Mouse (Mus musculus) mouse embryonic stem cell (cell line): ENCODE results near the gene Gfm1.

Experiments
- in situ Hi-C, 2 experiments: fragments of 300-500 bp; cut with MboI; formaldehyde crosslinking; loops; 1 replicate in 1 of 2; 3 replicates in 1 of 2; pipeline ENCODE4 v1.14.3; 2019 to 2020; ENCODE audit warnings: low sequenced_read_pairs in 2 of 2, low pct_unique_long_range_greater_than_20kb in 1 of 2, mixed read lengths in 1 of 2; ENCODE audit not compliant: unreplicated experiment in 1 of 2

Gene Gfm1

DNA sequence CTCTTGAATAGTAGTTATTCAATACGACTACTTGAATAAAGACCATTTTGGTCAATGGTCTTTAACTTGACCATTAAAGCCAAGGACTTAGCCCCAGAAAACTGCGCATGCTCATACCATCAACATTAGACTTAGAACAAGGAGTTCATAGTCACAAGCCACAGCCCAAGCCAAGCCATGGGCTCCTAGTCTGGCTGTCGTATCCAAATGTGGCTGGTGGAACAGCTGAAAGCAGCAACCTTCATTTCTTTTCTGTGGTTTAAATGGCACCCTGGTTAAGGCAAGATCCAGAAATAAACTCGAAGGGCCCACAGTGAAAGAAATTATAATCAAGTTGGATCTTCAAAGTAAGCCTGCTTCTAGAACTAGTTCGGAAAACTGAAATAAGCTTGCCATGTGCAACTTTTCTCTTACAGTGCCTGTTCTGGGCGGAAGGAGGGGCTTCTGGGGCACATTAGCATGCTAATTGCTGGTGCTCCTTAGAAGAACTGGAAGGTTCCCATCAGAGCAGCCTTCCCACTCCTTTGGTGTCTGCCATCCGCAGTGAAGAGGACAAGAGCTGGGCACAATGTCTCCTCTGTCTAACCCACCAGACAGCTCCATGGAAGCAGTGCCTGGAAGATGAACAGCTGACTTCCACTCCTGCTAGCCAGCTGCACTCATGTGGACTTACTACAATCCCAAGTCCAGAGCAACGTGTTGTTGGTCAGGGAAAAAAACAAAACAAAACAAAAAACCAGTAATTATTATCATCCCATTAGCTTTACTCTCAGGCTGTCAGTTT, 62.4 kb downstream of the Gfm1 start:
- in situ Hi-C loops: no loop called here

DNA sequence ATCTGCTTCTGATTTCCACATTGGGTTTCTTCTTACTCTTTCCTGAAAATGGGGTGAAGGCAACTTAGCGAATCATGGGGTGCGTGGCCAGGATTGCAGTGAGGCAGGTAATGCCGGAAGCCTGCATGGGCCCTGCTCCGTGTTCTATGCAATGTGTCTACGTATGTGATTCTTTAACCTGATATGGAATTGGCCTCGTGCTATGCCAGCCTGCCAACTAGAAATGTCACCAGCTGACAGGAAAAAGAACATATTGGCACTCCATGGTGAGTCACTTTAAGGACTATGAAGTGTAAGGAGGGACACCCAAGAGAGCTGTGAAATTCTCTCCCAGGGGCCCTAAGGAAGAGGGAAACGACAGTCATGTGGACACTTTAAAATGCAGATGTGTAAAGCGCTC, 63.2 kb downstream of the Gfm1 start:
- in situ Hi-C loops: no loop called here

DNA sequence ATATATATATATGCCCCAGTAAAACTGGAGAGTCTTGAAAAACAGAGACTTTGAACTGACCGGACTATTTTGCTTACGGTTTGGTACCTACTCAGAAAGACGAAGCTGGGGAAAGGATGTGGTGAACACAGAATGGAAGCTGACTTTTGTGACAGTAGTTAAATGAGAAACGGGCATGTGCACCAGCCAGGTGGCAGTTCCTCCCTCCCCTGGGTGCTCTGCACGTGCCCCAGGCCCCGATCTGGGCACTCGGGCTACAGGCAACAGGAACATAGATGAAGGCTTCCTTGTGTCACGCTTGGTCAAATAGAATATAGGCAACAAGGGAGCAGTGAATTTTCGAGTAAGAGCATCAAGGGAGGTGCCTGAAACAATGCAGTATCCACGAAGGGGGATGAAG, 66.4 kb downstream of the Gfm1 start:
- in situ Hi-C loops: no loop called here

GRCm38 (mm10) chr3:67497998-67498397, 68.1 kb downstream of the Gfm1 start:
- in situ Hi-C loops: no loop called here

DNA sequence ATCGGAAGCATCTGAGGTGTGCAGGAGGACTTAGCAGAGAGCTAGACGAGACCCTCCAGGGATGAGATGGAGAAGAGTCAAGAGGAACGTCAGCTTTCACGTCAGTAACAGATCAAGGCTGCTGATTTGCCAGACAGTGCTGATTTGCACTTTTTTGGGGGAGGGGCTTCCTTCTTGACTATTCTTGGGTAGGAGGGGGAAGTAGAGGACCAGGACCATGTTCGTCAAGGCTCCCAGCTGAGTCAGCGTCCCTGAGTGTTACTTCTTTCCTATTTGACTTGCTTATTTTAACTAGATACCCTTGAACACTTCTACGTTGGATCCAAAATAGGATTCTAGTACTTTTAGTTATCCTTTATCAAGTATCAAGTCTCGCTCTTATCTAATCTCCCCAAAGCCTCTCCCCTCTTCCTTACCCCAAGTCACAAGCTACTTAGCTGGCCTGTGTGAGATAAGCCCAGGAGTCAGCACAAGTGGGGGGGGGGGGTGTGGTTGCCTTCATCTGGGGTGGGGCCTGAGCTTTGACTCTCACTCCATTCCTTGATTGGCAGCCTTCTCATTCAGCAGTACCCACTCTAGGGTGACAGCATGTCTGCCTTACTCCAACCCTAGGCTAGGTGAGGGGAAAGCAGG, 69.0 kb downstream of the Gfm1 start:
- in situ Hi-C loops: no loop called here

DNA sequence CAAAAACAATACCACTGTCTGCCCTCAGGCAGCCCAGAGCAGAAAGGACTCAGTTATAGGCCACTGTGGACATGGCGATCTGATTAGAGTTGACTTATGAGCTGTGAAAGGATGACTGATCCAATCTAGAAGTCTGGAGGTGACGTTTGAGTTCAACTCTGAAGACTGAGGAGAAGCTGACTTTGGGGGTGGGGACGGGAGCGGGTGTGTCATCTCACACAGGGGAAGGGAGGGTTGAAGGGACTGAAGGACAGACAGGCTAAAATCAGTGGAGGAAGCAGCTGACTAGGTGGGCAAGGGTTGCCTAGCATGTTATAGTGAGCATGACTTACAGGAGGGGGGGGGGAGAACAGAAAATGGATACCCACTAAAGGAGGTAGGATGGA, 69.5 kb downstream of the Gfm1 start:
- in situ Hi-C loops: no loop called here

- in situ Hi-C loops: no loop called here
Observed at GRCm38 (mm10) chr3:67503878-67504277, 74.0 kb downstream of the Gfm1 start.

GRCm38 (mm10) chr3:67505286-67505685, 75.4 kb downstream of the Gfm1 start:
- in situ Hi-C loops: no loop called here

- in situ Hi-C loops: no loop called here
Observed at GRCm38 (mm10) chr3:67508216-67508892, 78.5 kb downstream of the Gfm1 start.

DNA sequence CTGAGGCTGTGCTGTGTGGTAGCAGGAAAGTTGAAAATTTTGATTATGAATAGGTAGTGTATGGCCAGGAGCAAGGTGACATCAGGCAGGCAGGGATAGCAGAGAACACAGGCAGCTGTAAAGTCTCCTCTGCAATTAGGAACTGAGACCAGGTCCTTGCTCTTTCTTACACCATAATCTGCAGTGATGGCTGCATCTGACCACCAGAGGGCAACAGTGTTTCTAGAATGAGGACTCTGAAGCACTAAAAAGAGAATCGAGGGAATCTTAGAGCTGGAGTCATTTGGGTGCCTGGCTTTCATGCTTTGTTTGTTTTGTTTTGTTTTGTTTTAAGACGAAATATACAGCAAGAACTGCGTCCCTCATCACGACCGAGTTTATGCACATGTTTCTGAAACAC, 82.9 kb downstream of the Gfm1 start:
- in situ Hi-C loops: no loop called here

DNA sequence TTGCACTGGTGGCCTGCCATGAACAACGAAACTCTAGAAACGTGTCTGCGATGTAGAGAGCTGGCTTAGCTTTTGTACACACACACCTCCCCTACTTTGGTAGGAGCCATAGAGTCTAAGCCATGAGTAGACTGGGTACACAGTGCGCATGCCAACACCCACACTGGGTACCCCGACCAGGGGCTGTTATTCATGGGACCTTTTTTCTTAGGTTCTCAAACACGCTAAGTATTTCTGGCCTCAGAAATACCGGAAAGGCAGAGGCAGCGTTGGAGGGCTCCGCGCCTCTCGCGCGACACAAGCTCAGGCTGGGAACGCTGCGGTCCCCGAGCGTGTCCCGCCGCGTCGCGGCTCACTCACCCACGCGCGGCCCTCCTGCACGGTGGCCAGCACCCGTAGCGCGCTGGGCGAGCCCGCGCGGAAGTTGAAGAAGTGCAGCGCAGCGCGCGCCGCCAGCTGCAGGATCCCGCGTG, 84.9 kb downstream of the Gfm1 start:
- in situ Hi-C loops: no loop called here

DNA sequence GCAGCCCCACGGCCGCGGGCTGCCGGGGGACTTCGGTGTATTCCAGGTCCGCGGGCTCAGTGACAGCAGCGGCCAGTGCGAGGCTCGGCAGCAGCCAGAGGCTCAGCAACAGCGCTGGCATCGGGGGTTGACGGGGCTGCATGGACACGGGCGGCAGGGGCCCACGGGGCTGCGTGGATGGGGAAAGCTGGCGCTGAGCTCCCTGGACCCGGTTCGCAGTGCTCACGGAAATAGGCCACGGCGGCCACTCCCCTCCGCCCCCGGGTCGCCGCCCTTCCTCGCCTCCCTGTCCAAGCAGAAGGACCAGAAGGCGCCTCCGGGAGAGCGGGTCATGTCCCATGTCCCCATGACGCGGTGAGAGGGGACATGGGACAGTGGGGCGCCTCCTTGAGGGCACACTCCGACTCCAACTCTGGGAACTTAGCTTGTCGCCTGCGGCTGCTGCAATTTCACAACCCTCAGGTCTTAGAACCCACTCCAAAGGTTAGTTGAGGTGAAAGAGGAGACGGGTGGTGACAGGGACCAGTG, 85.4 kb downstream of the Gfm1 start, which contains the start of gene Rarres1:
Rarres1 (minus strand) TSS at position 250 of the 528 bp plus-strand sequence.
- in situ Hi-C loops: no loop called here

GRCm38 (mm10) chr3:67520568-67521143, 90.8 kb downstream of the Gfm1 start:
- in situ Hi-C loops: no loop called here

DNA sequence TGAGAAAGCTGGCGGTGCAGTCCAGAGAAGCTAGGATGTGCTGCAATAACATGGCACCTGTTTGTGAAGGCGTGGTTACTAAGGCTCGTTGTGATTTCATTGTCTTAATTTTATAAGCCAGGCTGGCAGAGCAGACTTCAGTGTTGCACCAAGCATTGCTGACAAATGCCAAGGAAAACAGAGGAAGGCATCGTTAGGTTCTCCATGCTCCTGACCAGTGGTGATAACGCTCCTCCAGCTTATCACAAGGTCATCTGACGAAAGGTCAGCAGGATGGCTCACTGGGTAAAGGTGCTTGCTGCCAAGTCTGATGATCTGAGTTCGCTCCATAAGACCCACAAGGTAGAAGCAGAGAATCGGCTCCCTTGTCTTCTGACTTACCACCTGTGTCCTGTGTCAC, 92.8 kb downstream of the Gfm1 start:
- in situ Hi-C loops: no loop called here

GRCm38 (mm10) chr3:67524768-67525167, 94.9 kb downstream of the Gfm1 start:
- in situ Hi-C loops: no loop called here
